Mouse (Mus musculus) heart, adult 11 months (tissue): ENCODE measurements around the gene Rhod.

Experiments used
- DNase-seq: peaks from one replicate; pipeline ENCODE4 v3.0.0; 2022

Gene Rhod

GRCm38 (mm10) chr19:4449230-4449629, 10.0 kb upstream of the Rhod start:
- DNase-seq: no peak

GRCm38 (mm10) chr19:4447445-4447844, 8.2 kb upstream of the Rhod start:
- DNase-seq: no peak

- DNase-seq: no peak
Measured at GRCm38 (mm10) chr19:4446661-4447420, 7.6 kb upstream of the Rhod start.

GRCm38 (mm10) chr19:4442408-4442807, 3.2 kb upstream of the Rhod start:
- DNase-seq: peak; percentile 96

GRCm38 (mm10) chr19:4441621-4442161, 2.5 kb upstream of the Rhod start:
- peak; percentile 97 for DNase-seq

- peak; percentile 90 for DNase-seq
Measured at GRCm38 (mm10) chr19:4441090-4441591, 1.9 kb upstream of the Rhod start.

GRCm38 (mm10) chr19:4440222-4440621, 990 bp upstream of the Rhod start:
- DNase-seq: peak; percentile 92

GRCm38 (mm10) chr19:4438791-4439160, 456 bp downstream of the Rhod start:
- no peak for DNase-seq

- DNase-seq: no peak
Measured at GRCm38 (mm10) chr19:4437886-4438285, 1.3 kb downstream of the Rhod start.

- peak; percentile 84 for DNase-seq
Measured at GRCm38 (mm10) chr19:4436254-4436653, 3.0 kb downstream of the Rhod start.

- DNase-seq: peak; percentile 80
Measured at GRCm38 (mm10) chr19:4434999-4435398, 4.2 kb downstream of the Rhod start.

GRCm38 (mm10) chr19:4433756-4434155, 5.5 kb downstream of the Rhod start:
- DNase-seq: peak; percentile 29

GRCm38 (mm10) chr19:4430091-4430620, 9.1 kb downstream of the Rhod start:
- DNase-seq: peak; percentile 75

GRCm38 (mm10) chr19:4425610-4426366, 13.4 kb downstream of the Rhod start:
- DNase-seq: peak; percentile 88

GRCm38 (mm10) chr19:4423021-4423420, 16.2 kb downstream of the Rhod start:
- peak; percentile 66 for DNase-seq

GRCm38 (mm10) chr19:4422581-4422980, 16.7 kb downstream of the Rhod start:
- DNase-seq: no peak

GRCm38 (mm10) chr19:4420153-4420910, 18.9 kb downstream of the Rhod start:
- DNase-seq: peak; percentile 89

GRCm38 (mm10) chr19:4419711-4420110, 19.5 kb downstream of the Rhod start:
- peak; percentile 76 for DNase-seq

GRCm38 (mm10) chr19:4417713-4418112, 21.5 kb downstream of the Rhod start:
- peak; percentile 52 for DNase-seq

- DNase-seq: peak; percentile 92
Measured at GRCm38 (mm10) chr19:4417183-4417582, 22.0 kb downstream of the Rhod start.

GRCm38 (mm10) chr19:4414631-4415030, 24.6 kb downstream of the Rhod start:
- peak; percentile 56 for DNase-seq

- DNase-seq: peak; percentile 73
Measured at GRCm38 (mm10) chr19:4409062-4409461, 30.2 kb downstream of the Rhod start.

GRCm38 (mm10) chr19:4404840-4405239, 34.4 kb downstream of the Rhod start:
- DNase-seq: peak; percentile 49
